Mouse (Mus musculus) CD8-positive naive resting alpha-beta T cell, adult 57 days (primary cell): Measurements from ENCODE around the gene Uba3. TPM values are rescaled to one million over a fixed set of nuclear protein-coding genes. Genes with fewer than 3 reads are reported as not detected.

Experiments
- total RNA-seq: library from RNA; stranded (reverse); gene quantifications from one replicate; pipeline ENCODE4 v1.2.4, GENCODE M21; 2023

The Uba3 gene
- total RNA-seq = 44.1 TPM

GRCm38 (mm10) chr6:97205439-97205885 lies at the start of gene Uba3:
Uba3 (minus strand) TSS chr6:97205647.

GRCm38 (mm10) chr6:97252711-97253221 lies 47.3 kb upstream of the Uba3 start, which contains the start of gene Lmod3:
Lmod3 (minus strand) TSS chr6:97252759.

GRCm38 (mm10) chr6:97210191-97210961 lies 4.9 kb upstream of the Uba3 start, which contains the start of gene Arl6ip5:
Arl6ip5 (plus strand) TSS chr6:97210689.

GRCm38 (mm10) chr6:97178491-97179366 lies 26.7 kb downstream of the Uba3 start, which contains the start of gene Tmf1:
Tmf1 (minus strand) TSS chr6:97179122.

GRCm38 (mm10) chr6:97148383-97149251 lies 56.8 kb downstream of the Uba3 start, which contains the start of gene Eogt:
Eogt (minus strand) TSS chr6:97149182.

Other genes with a start within 250 kb of the Uba3 start
- gene Fam19a4, start 145.2 kb downstream of the Uba3 start, total RNA-seq = not detected
- gene Eogt, start 56.5 kb downstream of the Uba3 start, total RNA-seq = 9.7 TPM
- 51.3 TPM for gene Tmf1, start 26.5 kb downstream of the Uba3 start, total RNA-seq
- 182 TPM for gene Arl6ip5, start 5.0 kb upstream of the Uba3 start, total RNA-seq
- not detected for gene Lmod3, start 47.1 kb upstream of the Uba3 start, total RNA-seq